Mouse (Mus musculus): ENCODE measurements around the gene Tmem56. TPM values are rescaled to one million over a fixed set of nuclear protein-coding genes. Genes with fewer than 3 reads are reported as not detected.

The Tmem56 gene
- polyA plus RNA-seq, 1 experiment, result 0.18 TPM

- DNase-seq, result no peak
- no peaks in the 10 kb centered on the region for H3K36me3 ChIP-seq (ENCODE audit: control insufficient read depth, insufficient read depth, low read length)
- TF ChIP-seq CTCF (IDR thresholded peaks at IDR 0.05; ENCODE audit: borderline replicate concordance, control insufficient read depth, extremely low read depth, insufficient read depth, low read length, poor library complexity), result no peak
- TF ChIP-seq POLR2A (IDR thresholded peaks at IDR 0.05; ENCODE audit: control insufficient read depth, extremely low read depth, insufficient read depth, low read length, poor library complexity), result no peak
- no peak overlapping the region for H3K27ac ChIP-seq (ENCODE audit: control insufficient read depth, insufficient read depth, low read length)
- no peak overlapping the region for H3K4me3 ChIP-seq (ENCODE audit: control insufficient read depth, insufficient read depth, low read length)
- H3K27me3 ChIP-seq (ENCODE audit: control insufficient read depth, insufficient read depth, low read length), result no peaks in the 10 kb centered on the region
- 84% methylated on average over 11 of the region's 11 CpGs for WGBS
- peaks cover 5% of the 10 kb centered on the region; the same call in 1 of the 2 replicates for H3K4me1 ChIP-seq (replicated peaks; ENCODE audit: control insufficient read depth, insufficient read depth, low read length)
Measured at GRCm38 (mm10) chr3:121156451-121157186, 126.3 kb downstream of the Tmem56 start.

- no peak overlapping the region for H3K27ac ChIP-seq (ENCODE audit: control insufficient read depth, insufficient read depth, low read length)
- WGBS, result 27% methylated on average over 7 of the region's 7 CpGs
- TF ChIP-seq CTCF (IDR thresholded peaks at IDR 0.05; ENCODE audit: borderline replicate concordance, control insufficient read depth, extremely low read depth, insufficient read depth, low read length, poor library complexity), result no peak
- TF ChIP-seq POLR2A (IDR thresholded peaks at IDR 0.05; ENCODE audit: control insufficient read depth, extremely low read depth, insufficient read depth, low read length, poor library complexity), result no peak
- H3K4me3 ChIP-seq (ENCODE audit: control insufficient read depth, insufficient read depth, low read length), result no peak overlapping the region
- H3K4me1 ChIP-seq (replicated peaks; ENCODE audit: control insufficient read depth, insufficient read depth, low read length), result peaks cover 5% of the 10 kb centered on the region; the same call in 1 of the 2 replicates
- H3K27me3 ChIP-seq (ENCODE audit: control insufficient read depth, insufficient read depth, low read length), result no peaks in the 10 kb centered on the region
- no peaks in the 10 kb centered on the region for H3K36me3 ChIP-seq (ENCODE audit: control insufficient read depth, insufficient read depth, low read length)
- DNase-seq, result no peak
Measured at GRCm38 (mm10) chr3:121156043-121156442, 126.9 kb downstream of the Tmem56 start.

Other genes starting within 250 kb of the Tmem56 start
- 1.8 and 2.4 TPM in 2 replicates for gene Rwdd3, start 111.4 kb downstream of the Tmem56 start, polyA plus RNA-seq (2012; rRNA removed)
- 11.8 and 14.5 TPM in 2 replicates for gene Alg14, start 8.7 kb upstream of the Tmem56 start, polyA plus RNA-seq (2012; rRNA removed)
- gene Cnn3, start 143.4 kb upstream of the Tmem56 start, polyA plus RNA-seq (2012; rRNA removed), result 199 and 212 TPM in 2 replicates
- gene Slc44a3, start 249.3 kb upstream of the Tmem56 start, polyA plus RNA-seq (2012; rRNA removed), result 0.69 and 0.82 TPM in 2 replicates